Mouse (Mus musculus): ENCODE measurements around the gene Edar.

Gene Edar

DNA sequence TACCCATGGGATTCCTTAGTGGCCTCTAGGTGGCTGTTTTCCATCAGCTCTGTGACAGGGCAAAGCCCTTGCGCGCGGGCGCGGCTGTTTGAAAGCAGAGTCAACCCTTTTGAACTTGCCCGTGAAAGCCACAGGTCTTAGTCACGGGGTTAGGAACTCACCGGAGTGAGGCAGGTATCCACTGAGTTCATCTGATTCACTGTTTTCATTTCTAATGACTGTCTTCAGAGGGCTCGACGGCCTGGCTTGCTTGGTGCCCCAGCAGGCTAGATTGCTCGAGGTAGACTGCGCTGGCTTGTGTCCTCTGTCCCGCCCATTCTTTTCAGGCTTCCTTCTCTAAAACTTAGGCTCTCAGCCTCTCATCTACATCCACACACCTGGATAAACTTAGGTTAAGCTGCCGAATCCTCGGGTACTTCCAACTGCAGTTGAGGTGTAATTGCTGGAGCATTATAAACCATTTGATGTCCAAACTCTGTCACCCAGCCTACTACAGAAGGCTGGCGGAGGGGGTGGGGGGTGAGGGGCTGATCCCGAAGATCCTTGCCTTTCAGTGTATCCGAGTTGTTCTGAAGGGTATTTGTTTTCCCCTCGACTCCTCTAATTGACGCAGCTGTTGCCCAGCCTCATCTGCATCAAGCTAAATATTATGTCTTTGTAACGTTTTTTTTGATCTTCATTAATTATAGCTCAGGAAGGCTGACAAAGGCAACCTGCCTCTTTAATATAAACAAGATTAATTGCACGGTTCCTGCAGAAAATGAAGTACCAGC, 24.0 kb downstream of the Edar start:
- DNase-seq (ENCODE audit: low spot score): no peak

DNA sequence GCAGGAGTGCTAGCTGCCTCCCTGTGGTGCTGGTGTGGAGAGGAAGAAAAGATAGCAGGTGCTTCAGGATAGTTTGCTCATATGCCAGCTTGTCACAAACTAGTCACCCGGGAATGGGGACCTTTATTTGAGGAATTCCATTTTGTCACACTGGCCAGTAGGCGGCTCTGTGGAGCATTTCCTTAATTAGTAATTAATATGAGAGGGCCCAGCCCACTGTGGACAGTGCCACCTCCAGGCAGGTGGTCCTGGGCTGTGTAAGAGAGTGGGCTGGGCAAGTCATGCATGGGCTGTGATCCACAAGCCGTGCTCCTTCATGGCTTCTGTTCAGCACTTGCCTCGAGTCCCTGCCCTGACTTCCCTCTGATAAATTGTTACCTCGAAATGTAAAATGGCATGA, 26.7 kb downstream of the Edar start:
- no peak for DNase-seq (ENCODE audit: low spot score)

GRCm38 (mm10) chr10:58644671-58645070, 30.8 kb downstream of the Edar start:
- no peak for DNase-seq (ENCODE audit: low spot score)

GRCm38 (mm10) chr10:58644194-58644593, 31.3 kb downstream of the Edar start:
- peak; percentile 45 for DNase-seq (ENCODE audit: low spot score)

GRCm38 (mm10) chr10:58643001-58643400, 32.5 kb downstream of the Edar start:
- no peak for DNase-seq (ENCODE audit: low spot score)

- DNase-seq (ENCODE audit: low spot score): no peak
Measured at GRCm38 (mm10) chr10:58641631-58642030, 33.8 kb downstream of the Edar start.

DNA sequence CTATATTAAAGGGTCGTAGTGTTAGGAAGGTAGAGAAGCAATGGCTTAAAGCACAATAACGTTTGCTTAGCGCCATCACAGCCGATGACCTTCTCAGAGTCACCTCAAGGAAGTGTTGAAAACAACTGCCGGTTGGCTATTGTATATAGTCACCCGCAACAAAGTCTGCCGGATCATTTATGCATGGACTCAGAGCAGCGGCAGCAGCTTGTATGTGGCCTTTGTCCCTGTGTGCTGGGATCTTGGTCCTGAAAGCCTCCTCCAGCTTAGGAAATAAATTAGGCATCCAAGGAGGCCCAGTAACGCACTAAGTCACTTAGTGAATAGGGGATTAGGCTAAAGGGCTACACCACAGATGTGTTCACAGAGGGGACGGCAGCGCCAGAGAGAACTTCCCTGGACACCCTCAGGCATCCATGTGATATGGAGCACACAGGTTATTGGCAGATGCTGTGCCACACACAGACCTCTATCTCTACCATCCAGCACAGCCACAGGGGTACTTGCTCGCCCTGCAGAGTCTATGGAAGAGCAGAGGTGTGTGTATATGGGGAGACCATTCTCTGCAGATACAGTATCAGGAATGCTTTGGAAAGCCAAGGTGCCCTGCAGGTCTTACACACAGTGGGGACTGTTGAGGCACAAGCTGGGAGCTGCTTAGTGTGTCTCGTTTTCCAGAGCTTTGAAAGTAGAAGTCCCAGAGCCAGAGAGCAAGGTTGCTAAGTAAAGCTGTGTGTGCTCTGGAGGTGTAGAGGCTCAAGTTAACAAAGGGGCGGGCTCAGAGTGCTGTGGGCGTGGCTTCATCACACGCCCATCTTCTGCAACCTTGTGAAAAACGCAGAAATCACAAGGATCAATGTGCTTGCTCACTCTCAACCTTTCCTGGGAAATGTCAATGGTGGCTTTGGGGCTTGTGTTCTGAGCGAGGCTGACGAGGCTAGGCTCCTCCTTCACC, 34.7 kb downstream of the Edar start:
- DNase-seq (ENCODE audit: low spot score): peak; percentile 45

DNA sequence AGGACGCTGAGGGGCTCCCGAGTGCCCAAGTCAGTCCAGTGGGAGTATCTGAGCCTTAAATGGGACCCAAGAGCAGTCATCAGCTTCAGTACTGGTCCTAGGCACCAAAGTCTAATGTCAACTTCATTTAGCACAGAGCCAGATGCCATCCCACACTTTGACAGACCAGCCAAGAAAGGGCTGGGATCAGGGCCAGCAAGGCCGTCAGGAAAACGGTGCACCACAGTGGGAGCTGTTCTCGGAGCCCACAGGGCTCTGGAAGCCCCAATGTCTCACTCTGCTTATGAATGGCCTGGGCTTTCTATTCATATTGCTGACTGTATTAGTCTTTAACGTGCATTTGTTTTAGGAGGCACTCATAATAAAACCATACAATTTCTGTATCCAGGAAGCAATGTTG, 36.2 kb downstream of the Edar start:
- no peak for DNase-seq (ENCODE audit: low spot score)

DNA sequence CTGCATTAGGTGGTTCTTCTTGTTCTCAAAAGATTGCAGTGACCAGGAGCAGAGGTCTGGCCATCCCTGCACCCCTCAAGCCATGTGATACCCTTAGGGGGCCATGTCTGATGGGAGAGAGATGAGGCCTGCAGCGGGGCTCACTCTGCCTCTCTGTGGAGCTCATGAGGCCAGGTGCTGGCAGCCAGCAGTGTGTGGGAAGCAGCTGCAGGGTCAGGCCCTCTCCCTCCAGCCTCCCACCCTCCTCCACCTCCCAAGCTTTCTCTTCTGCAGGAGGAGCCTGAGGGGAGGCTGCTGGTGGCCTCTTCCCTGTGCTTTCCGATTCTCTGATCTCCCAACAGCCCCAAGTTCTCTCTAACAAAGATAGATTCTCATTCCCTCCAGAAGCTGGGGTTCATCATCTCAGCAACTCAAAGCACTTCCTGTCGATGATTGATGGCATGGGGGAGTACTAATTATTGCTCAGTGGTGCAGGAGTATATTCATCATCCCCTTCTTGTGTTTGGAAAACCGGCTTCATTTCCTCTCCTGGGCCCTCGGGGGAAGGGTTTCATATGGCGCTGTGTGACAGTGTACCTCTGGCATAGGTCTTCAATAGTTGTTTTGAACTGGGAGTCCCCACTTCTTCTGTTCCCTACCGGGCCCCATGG, 38.9 kb downstream of the Edar start:
- DNase-seq (ENCODE audit: low spot score): no peak

DNA sequence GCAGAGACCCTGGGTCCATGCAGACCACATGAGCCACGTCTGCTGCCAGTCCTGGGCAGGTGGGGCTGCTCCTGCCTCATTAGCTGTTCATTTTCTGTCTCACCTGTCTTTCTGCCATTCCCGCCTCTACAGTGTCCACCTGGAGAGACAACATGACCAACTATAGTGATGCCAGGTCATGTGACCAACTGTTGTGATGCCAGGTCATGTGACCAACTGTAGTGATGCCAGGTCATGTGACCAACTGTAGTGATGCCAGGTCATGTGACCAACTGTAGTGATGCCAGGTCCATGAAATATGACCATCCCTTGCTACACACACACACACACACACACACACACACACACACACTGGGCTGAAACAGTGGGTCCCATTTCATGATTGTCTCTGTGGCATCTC, 41.9 kb downstream of the Edar start:
- no peak for DNase-seq (ENCODE audit: low spot score)

- DNase-seq (ENCODE audit: low spot score): peak; percentile 26
Measured at GRCm38 (mm10) chr10:58627569-58627968, 47.9 kb downstream of the Edar start.

DNA sequence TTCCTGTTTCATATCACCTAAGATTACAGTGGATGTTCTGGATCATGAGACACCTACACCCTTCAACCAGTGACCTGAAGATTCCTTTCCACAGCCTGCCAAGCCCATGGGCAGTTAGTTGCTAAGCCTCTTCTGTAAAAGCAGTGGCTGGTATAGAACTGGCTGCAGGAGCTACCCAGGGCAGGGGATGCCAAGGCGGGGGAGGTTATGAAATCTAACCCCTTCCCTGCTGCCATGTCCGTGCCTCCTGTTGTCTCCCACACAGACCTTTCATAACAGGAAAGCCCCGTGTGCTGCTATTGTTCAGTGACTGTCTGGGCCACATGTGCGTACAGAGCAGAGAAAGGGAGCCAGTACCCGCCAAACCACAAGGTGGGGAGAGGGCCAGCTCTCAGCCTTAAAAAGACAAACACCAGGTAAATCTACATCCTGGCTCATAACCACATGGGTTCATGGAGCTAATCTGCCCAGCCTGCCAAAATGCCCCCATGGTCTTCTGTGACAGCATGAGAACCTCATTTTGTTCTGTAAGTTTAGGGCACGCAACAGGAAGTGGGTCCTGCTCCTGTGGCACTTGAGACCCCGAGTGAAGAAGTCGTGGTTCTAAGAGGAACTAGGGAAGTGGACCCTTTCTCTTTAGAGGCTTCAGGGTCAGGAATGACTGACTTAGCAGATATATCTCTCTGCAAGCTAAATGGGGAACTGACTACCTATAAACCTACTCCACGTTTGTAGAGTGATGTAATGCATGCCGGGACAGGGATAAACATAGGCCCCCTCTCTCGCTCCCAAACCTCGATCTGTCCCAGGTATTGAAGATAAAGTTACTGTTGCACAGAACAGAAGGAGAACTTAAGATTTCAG, 50.4 kb downstream of the Edar start:
- DNase-seq (ENCODE audit: low spot score): no peak

GRCm38 (mm10) chr10:58619266-58619665, 56.2 kb downstream of the Edar start:
- no peak for DNase-seq (ENCODE audit: low spot score)

DNA sequence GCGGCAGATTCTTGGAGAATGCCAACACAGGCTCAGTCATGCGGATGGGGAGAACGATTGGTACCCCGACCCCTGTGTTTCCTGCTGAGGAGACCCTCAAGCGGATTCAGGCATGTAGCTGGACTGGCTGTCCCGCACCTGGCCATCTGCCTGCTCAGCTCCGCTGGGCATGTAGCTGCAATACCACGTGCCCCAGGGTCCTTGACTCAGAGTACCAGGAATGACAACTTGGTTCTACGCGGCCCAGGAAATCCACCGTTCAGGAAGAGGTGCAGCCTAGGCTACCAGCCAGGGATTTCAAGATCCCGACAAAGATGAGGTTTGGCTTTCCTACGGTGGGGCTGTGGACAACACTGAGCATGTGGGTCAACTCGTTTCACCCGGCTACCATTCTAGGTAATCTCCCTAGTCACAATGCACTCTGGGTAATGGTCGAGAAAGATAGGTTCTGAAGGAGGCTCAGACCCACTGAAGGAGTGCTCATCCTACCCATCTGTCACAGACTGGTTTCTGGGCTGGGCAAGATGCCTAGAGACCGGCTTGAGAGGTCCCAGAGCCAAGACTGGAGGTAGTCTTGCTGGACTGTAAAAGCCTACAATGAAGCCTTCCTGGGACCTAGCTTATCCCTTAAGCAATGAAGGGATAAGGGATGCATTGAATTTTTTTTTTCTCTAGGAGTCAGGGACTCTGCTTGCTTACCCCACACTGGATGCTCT, 56.8 kb downstream of the Edar start:
- peak; percentile 19 for DNase-seq (ENCODE audit: low spot score)

DNA sequence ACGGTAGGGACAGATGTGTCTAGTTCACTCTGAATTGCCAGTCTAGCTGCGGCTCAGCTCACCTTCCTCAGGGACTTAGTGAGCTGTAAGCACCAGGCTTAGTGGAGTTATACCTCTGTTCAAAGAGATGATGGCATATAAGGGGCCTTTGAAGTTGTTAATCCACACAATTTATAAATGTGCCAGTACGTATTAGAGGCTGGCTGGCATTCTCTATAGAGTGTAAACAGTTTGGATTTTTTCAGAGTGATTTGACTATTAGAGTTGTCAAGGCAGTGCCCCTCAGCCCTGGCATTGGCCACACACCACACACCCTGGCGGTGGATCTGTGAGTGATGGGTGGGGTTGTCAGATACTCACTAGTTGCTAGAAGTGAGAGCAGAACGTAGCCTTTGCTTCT, 58.9 kb downstream of the Edar start:
- no peak for DNase-seq (ENCODE audit: low spot score)

- DNase-seq (ENCODE audit: low spot score): no peak
Measured at GRCm38 (mm10) chr10:58614601-58615000, 60.9 kb downstream of the Edar start.

DNA sequence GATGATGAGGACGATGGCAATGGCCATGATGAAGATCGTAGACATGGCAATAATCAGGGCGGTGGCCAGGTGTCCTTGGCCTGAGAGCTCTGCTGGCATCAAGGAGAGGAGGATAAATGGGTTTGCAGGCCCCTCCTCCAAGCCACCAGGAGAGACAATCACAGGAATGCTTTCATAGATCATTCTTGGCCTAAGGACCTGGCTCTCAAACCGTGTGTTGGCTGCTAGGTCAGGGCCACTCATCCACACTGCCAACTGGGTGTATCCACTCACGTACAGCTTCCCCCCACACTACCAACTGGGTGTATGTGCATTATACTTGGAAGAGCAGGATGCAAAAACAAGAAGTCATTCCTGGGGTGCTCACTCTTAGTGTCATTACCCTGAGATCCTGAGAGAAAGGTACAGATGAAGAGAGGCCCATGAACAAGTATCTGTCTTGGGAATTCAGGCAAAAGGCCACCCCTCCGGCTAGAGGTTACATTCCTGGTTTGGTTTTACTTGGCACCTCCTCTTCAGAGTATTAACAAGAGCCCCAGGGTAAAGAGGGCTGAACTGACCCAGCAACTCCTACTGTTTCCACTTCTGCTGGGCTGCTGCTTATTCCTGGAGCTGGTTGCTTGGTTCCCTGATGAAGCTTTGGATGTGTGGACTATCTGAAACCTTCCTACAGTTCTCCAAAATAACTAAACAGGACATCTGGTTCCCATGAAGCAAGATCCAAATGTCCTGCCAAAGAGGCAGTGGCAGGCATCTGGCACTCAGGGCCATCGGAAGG, 64.8 kb downstream of the Edar start:
- peak; percentile 21 for DNase-seq (ENCODE audit: low spot score)

DNA sequence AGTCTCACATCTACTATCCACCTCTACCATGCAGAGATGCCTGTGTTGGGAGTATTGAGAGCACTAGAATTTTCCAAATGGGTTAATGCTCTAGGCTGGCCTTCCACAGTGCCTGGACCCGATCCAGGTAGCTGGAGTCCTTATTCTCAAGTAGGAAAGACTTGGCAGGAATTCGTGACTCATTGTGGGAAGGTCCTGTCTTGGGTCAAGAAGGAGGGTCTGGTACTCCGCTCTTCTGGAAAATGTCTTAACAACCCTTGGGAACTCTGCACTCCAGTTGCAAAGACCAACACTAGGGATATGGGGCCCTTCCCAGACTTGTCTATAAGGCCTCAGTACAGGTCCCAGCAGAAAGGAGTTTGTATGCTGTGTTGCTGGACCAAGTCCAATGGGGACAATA, 66.6 kb downstream of the Edar start:
- peak; percentile 57 for DNase-seq (ENCODE audit: low spot score)

DNA sequence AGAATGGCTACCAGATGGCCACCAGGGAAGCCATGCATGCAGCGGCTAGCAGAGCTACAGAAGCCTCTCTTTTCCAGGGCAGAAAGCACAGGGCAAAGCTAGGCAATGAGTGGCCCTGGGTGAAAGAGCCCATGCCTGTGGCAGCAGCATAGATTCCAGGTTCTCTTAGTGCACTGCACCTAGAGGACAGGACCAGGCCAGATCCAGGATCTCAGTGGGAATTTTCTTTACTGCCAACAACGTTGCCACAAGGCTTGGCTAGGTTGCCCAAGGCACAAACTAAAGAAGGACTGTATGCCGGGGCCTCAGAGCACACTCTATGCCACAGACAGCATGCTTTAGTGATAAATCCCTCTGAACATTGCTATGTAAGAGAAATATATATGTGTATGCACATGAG, 69.1 kb downstream of the Edar start:
- DNase-seq (ENCODE audit: low spot score): no peak

DNA sequence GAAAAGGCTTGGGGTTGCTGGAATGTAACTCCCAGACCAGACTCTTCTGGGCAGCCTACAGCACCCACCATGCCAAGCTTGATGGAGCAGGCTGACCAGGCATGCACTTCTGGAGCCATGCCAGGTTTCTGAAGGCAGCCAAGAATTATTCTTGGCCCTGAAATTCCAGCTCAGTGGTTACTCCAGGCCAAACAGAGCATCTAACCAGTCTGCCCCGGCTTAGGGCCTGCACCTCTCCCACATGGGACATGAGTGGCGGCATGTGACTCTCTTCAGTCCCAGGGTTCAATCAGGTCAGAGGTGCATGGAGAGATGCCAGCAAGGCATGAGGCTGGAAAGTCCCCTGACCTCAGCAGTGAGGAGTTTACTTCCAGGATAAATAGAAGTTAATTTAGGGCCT, 70.7 kb downstream of the Edar start:
- peak; percentile 80 for DNase-seq (ENCODE audit: low spot score)

Data from lung, postnatal 25 days (tissue).